Mouse (Mus musculus): ENCODE data around the gene Slain1.
A peak's percentile ranks its signal among the peaks of the same experiment; 100 is the strongest.

Gene Slain1

GRCm38 (mm10) chr14:103667036-103667435, 17.0 kb downstream of the Slain1 start:
- DNase-seq, result no peak

- DNase-seq, result no peak
Observed at GRCm38 (mm10) chr14:103679395-103680217, 29.6 kb downstream of the Slain1 start.

- no peak for DNase-seq
Observed at GRCm38 (mm10) chr14:103680285-103680819, 30.3 kb downstream of the Slain1 start.

- no peak for DNase-seq
Observed at GRCm38 (mm10) chr14:103682633-103683390, 32.8 kb downstream of the Slain1 start.

- DNase-seq, result no peak
Observed at GRCm38 (mm10) chr14:103686994-103687393, 37.0 kb downstream of the Slain1 start.

- peak in 1 of 2 experiments; percentile 21 for DNase-seq
Observed at GRCm38 (mm10) chr14:103694295-103694694, 44.3 kb downstream of the Slain1 start.

- DNase-seq, result no peak
Observed at GRCm38 (mm10) chr14:103695620-103696019, 45.6 kb downstream of the Slain1 start.

- DNase-seq, result no peak
Observed at GRCm38 (mm10) chr14:103697101-103697500, 47.1 kb downstream of the Slain1 start.

GRCm38 (mm10) chr14:103699308-103699707, 49.3 kb downstream of the Slain1 start:
- DNase-seq, result no peak

GRCm38 (mm10) chr14:103702516-103702915, 52.5 kb downstream of the Slain1 start:
- no peak for DNase-seq

- DNase-seq, result no peak
Observed at GRCm38 (mm10) chr14:103704771-103705170, 54.7 kb downstream of the Slain1 start.

GRCm38 (mm10) chr14:103706347-103706746, 56.3 kb downstream of the Slain1 start:
- DNase-seq, result no peak

- no peak for DNase-seq
Observed at GRCm38 (mm10) chr14:103708601-103709000, 58.6 kb downstream of the Slain1 start.

GRCm38 (mm10) chr14:103709261-103709660, 59.2 kb downstream of the Slain1 start:
- no peak for DNase-seq

- no peak for DNase-seq
Observed at GRCm38 (mm10) chr14:103712986-103713385, 63.0 kb downstream of the Slain1 start.

GRCm38 (mm10) chr14:103717516-103717915, 67.5 kb downstream of the Slain1 start:
- DNase-seq, result no peak

- no peak for DNase-seq
Observed at GRCm38 (mm10) chr14:103717979-103718378, 68.0 kb downstream of the Slain1 start.

GRCm38 (mm10) chr14:103718393-103718792, 68.4 kb downstream of the Slain1 start:
- no peak for DNase-seq

- peak; percentile 26 to 38 for DNase-seq
Observed at GRCm38 (mm10) chr14:103718836-103719575, 69.0 kb downstream of the Slain1 start.

- DNase-seq, result no peak
Observed at GRCm38 (mm10) chr14:103720163-103720562, 70.1 kb downstream of the Slain1 start.

- no peak for DNase-seq
Observed at GRCm38 (mm10) chr14:103720637-103721355, 70.8 kb downstream of the Slain1 start.

GRCm38 (mm10) chr14:103723314-103723713, 73.3 kb downstream of the Slain1 start:
- DNase-seq, result no peak
